Mouse (Mus musculus): Measurements from ENCODE around the gene Ddc. TPM values are rescaled to one million over a fixed set of nuclear protein-coding genes. Genes with fewer than 3 reads are reported as not detected.

Gene Ddc
- polyA plus RNA-seq, 1 experiment = 3.6 TPM

DNA sequence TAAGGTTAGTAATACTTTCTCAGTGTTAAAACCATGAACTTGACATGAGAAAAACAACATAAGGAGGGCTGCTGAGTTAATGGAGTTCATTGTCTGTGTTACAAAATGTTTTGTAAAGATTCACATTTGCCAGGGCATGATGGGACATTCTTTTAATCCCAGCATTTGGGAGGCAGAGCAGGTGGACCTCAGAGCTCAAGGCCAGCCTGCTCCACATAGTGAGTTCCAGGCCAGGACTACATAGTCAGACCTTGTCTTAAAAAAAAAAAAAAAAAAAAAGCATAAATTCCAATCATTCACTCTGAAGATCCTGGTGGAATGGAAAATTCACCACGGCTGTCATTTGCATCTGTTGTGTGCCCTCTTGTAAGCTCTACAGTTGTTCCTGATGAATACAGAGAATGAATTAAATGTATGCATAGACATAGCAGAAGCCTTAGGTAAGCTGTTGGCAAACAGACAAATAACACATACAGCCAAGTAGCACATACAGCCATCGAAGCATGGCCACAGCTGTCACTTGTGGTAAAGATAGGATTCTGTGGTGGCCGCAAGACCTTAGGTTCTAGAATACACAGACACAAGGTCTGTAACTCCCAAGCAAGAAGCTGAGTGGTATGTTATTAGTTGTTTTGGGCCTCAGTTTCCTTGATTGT lies 25.7 kb downstream of the Ddc start:
- TF ChIP-seq POLR2A (IDR thresholded peaks at IDR 0.05; ENCODE audit: borderline replicate concordance, extremely low read depth, low read depth, low read length) (no peak), CTCF (IDR thresholded peaks at IDR 0.05; ENCODE audit: insufficient read depth, low read length) (no peak)
- no peak overlapping the region for H3K4me3 ChIP-seq (replicated peaks; ENCODE audit: extremely low read depth, low read depth, low read length)
- DNase-seq = no peak
- no peaks in the 10 kb centered on the region; the same call in 1 of the 2 replicates for H3K4me1 ChIP-seq (ENCODE audit: control insufficient read depth, insufficient read depth, low read length)
- WGBS = 67% methylated on average over 3 of the region's 3 CpGs

DNA sequence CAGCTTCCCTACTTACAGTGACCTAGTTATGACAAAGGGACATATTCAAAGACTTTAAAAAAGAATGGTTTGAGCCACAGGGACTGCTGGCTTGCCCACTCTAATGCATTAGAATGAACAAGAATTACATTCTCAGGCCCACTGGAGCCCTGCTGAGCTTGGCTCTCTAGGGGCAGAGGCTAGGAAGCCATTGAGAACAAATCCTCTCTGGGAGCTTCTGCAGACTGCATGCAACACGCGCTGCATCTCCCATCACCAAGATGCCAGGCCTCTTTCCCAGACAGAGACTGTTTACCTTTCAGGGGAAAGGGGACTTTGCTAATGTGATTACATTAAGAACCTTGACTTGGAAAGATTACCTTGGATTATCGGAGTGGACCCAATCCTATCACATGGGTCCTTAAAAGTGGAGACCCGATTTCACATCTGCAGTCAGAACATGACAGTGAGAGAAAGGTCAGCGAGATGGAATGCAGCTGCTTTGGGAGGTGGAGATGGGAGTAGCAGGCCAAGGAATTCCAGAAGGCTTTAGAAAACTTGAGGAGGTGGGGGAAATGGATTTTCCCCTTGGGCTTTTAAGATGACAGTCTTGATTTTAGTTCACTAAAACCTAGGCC lies 26.6 kb downstream of the Ddc start:
- Histone ChIP-seq H3K4me1 (ENCODE audit: control insufficient read depth, insufficient read depth, low read length) (no peaks in the 10 kb centered on the region; the same call in 1 of the 2 replicates), H3K4me3 (replicated peaks; ENCODE audit: extremely low read depth, low read depth, low read length) (no peak overlapping the region)
- WGBS = 52% methylated on average over 5 of the region's 5 CpGs
- TF ChIP-seq POLR2A (IDR thresholded peaks at IDR 0.05; ENCODE audit: borderline replicate concordance, extremely low read depth, low read depth, low read length) (no peak), CTCF (IDR thresholded peaks at IDR 0.05; ENCODE audit: insufficient read depth, low read length) (no peak)
- no peak for DNase-seq

DNA sequence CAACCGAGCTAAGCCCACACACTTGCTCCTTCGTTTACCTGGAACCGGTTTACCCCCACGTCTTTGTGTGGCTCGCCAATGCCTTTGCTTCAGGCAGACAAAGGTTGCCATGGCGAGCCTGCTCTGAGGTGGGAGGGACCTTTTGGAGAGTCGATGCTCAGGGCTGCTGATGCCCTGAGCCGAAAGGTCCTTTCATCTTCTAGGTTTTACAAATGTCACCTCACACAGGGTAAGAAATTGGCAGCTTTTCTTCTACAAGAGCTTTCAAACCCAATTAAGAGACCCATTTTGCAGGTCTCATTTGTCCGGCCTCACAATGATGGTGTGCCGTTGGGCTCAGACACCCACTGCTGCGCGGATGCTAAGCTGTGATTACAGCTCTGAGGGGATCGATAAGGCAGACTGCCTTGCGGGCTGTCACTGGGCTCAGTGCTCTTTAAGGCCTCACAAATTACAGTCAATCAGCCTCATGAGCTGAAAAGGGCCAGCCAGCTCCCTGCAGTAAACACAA lies 29.9 kb downstream of the Ddc start:
- no peak for DNase-seq
- WGBS = 52% methylated on average over 14 of the region's 14 CpGs
- no peak for TF ChIP-seq POLR2A (IDR thresholded peaks at IDR 0.05; ENCODE audit: borderline replicate concordance, extremely low read depth, low read depth, low read length)
- TF ChIP-seq CTCF (IDR thresholded peaks at IDR 0.05; ENCODE audit: insufficient read depth, low read length) = no peak
- Histone ChIP-seq H3K4me3 (replicated peaks; ENCODE audit: extremely low read depth, low read depth, low read length) (no peak overlapping the region), H3K4me1 (ENCODE audit: control insufficient read depth, insufficient read depth, low read length) (no peaks in the 10 kb centered on the region)

DNA sequence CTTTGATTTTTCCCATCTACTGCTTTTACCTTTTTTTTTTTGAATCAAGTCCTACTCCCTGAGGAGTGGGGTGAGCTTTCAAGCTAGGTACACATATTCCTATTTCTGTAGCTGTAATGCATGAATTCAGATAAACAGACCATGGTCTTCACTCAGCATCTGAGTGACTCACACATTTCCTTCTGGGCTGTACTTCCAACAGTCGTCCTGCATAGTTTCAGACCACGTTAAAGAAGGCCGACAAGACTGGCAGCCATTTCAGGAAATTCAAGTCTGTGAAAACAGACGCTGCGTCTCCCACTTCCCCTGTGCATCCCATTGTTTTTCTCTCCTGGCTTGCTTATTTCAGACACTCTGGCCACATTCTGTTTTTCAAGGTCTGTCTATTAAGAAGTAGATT lies 31.2 kb downstream of the Ddc start:
- DNase-seq = no peak
- WGBS = 43% methylated on average over 5 of the region's 5 CpGs
- no peak for TF ChIP-seq CTCF (IDR thresholded peaks at IDR 0.05; ENCODE audit: insufficient read depth, low read length)
- TF ChIP-seq POLR2A (IDR thresholded peaks at IDR 0.05; ENCODE audit: borderline replicate concordance, extremely low read depth, low read depth, low read length) = no peak
- Histone ChIP-seq H3K4me3 (replicated peaks; ENCODE audit: extremely low read depth, low read depth, low read length) (no peak overlapping the region), H3K4me1 (ENCODE audit: control insufficient read depth, insufficient read depth, low read length) (no peaks in the 10 kb centered on the region)

DNA sequence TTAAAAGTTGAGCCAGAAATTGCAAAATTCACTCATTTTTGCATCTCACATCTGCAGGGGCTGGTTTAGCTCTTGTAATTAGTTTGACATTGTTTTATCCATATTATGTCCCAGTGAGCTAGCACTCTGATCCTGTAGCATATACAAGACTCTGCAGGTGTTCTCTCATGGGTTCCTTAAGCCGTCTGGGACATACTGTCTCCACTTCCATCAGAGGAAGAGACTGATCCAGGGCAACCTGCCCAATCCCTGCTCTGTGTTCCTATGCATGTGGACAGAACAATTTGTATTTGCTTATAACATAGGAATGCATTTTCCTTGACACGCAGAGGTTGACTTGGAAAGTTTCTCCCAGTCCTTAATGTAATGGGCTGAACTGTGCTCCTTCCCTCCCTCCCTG lies 32.8 kb downstream of the Ddc start:
- H3K4me3 ChIP-seq (replicated peaks; ENCODE audit: extremely low read depth, low read depth, low read length) = no peak overlapping the region
- TF ChIP-seq POLR2A (IDR thresholded peaks at IDR 0.05; ENCODE audit: borderline replicate concordance, extremely low read depth, low read depth, low read length) (no peak), CTCF (IDR thresholded peaks at IDR 0.05; ENCODE audit: insufficient read depth, low read length) (no peak)
- no peak for DNase-seq
- 64% methylated on average over 2 of the region's 2 CpGs for WGBS
- no peaks in the 10 kb centered on the region for H3K4me1 ChIP-seq (ENCODE audit: control insufficient read depth, insufficient read depth, low read length)

DNA sequence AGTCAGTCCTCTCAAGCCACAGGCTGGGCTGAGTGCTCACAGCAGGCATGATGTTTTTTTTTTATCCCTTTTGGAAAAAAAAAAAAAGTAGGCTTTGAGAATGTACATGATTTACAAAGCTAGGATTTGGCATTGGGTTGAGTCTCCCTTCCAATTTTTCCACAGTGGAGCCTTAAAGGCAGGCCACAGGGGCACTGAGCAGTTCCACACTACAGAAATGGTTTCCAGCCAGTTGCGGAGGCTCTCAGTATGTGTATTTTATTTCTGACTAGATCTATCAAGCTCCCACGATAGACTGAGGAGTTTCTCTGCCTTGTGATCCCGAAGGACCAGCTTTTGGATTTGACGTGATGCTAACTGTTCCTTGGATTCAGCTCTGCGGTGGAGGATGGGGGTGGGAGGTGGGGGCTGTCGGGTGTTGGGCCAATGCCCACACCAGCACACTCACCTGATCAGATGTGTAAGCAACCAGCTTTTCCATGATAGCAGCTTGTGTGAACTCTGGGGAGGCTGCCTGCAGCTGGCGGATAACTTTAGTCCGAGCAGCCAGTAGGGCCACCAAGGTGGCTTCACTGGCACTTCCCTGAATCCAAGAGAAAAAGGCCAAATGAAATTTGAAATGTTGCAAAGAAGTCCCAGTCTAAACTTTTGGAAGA lies 33.4 kb downstream of the Ddc start:
- no peak overlapping the region for H3K4me3 ChIP-seq (replicated peaks; ENCODE audit: extremely low read depth, low read depth, low read length)
- TF ChIP-seq POLR2A (IDR thresholded peaks at IDR 0.05; ENCODE audit: borderline replicate concordance, extremely low read depth, low read depth, low read length) (no peak), CTCF (IDR thresholded peaks at IDR 0.05; ENCODE audit: insufficient read depth, low read length) (no peak)
- no peaks in the 10 kb centered on the region for H3K4me1 ChIP-seq (ENCODE audit: control insufficient read depth, insufficient read depth, low read length)
- WGBS = 79% methylated on average over 8 of the region's 8 CpGs
- DNase-seq = no peak

DNA sequence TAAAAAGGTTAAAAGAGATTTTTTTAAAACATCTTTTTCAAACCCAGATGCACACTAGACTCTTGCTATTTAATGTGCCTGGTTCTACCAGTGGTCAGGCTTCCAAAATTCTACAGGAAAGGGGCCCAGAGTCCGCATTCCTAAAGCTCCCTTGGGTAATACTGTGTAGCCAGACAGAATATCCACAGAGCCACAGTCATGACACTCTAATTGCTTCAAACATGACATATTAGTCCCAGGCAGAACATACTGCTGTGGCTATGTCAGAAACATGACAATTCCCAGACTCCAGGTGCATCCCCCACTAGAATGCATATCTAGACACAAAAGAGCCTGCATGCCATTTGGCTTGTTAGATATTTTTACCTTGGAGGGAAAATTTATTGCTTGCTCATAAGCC lies 35.4 kb downstream of the Ddc start:
- WGBS = 97% methylated on average over 1 of the region's 1 CpGs
- TF ChIP-seq CTCF (IDR thresholded peaks at IDR 0.05; ENCODE audit: insufficient read depth, low read length) (no peak), POLR2A (IDR thresholded peaks at IDR 0.05; ENCODE audit: borderline replicate concordance, extremely low read depth, low read depth, low read length) (no peak)
- Histone ChIP-seq H3K4me1 (ENCODE audit: control insufficient read depth, insufficient read depth, low read length) (no peaks in the 10 kb centered on the region), H3K4me3 (replicated peaks; ENCODE audit: extremely low read depth, low read depth, low read length) (no peak overlapping the region)
- no peak for DNase-seq

DNA sequence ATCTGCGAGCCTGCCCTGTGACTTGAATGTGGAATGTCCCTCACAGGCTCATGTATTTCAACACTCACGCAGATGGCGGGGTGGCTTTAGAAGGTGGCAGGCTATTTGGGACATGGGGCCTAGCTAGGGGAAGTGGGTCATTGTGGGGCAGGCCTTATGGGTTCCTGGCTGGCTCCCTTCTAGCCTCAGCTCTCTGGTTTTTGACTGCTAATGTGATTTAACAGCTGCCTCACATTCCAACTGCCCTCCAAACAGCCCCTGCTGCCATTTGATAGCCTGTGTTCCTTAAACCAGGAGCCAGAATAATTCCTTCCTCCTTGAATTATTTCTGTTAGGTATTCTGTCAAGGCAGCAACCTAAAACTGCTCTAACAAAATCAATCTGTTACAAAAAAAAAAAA lies 41.0 kb downstream of the Ddc start:
- 72% methylated on average over 3 of the region's 3 CpGs for WGBS
- Histone ChIP-seq H3K4me1 (ENCODE audit: control insufficient read depth, insufficient read depth, low read length) (no peaks in the 10 kb centered on the region; the same call in 1 of the 2 replicates), H3K4me3 (replicated peaks; ENCODE audit: extremely low read depth, low read depth, low read length) (no peak overlapping the region)
- TF ChIP-seq CTCF (IDR thresholded peaks at IDR 0.05; ENCODE audit: insufficient read depth, low read length) (no peak), POLR2A (IDR thresholded peaks at IDR 0.05; ENCODE audit: borderline replicate concordance, extremely low read depth, low read depth, low read length) (no peak)
- DNase-seq = no peak

DNA sequence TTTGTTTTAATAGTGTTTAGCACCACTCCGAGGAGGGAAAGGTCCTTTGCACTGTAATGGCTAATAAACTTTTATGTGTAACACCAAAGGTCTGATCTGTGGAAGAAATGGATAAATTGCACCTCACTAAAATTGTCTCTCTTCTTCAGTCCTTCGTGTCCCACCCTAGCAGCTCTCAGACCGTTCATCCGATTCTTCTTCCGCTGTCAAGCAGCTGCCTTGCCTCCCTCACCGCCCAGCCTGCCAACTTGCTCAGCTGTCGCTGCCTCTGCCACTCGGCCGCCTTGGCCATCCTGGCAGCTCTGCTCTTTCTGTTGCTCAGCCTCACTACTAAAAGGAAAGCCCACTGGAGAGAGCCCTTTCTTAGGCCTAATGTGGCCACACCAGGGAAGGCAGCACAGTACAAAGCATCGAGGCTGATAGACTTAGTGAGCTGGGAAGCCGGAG lies 42.2 kb downstream of the Ddc start:
- no peaks in the 10 kb centered on the region; the same call in 1 of the 2 replicates for H3K4me1 ChIP-seq (ENCODE audit: control insufficient read depth, insufficient read depth, low read length)
- 76% methylated on average over 11 of the region's 11 CpGs for WGBS
- no peak for DNase-seq
- TF ChIP-seq CTCF (IDR thresholded peaks at IDR 0.05; ENCODE audit: insufficient read depth, low read length) (no peak), POLR2A (IDR thresholded peaks at IDR 0.05; ENCODE audit: borderline replicate concordance, extremely low read depth, low read depth, low read length) (no peak)
- H3K4me3 ChIP-seq (replicated peaks; ENCODE audit: extremely low read depth, low read depth, low read length) = no peak overlapping the region

Data from lung, adult 2 months (tissue).